Mouse (Mus musculus): ENCODE data around the gene Flrt1.

The Flrt1 gene

GRCm38 (mm10) chr19:7105544-7105943 lies at the start of gene Flrt1:
Flrt1 (minus strand) TSS chr19:7105729.
- no peak for ATAC-seq (ENCODE audit: insufficient number of reproducible peaks, low FRiP score, low TSS enrichment)

GRCm38 (mm10) chr19:7155196-7155595 lies 49.7 kb upstream of the Flrt1 start:
- ATAC-seq (ENCODE audit: insufficient number of reproducible peaks, low FRiP score, low TSS enrichment): no peak

- no peak for ATAC-seq (ENCODE audit: insufficient number of reproducible peaks, low FRiP score, low TSS enrichment)
These were observed 47.7 kb upstream of the Flrt1 start for GRCm38 (mm10) chr19:7153232-7153631.

GRCm38 (mm10) chr19:7151927-7152653 lies 46.6 kb upstream of the Flrt1 start:
- no peak for ATAC-seq (ENCODE audit: insufficient number of reproducible peaks, low FRiP score, low TSS enrichment)

- no peak for ATAC-seq (ENCODE audit: insufficient number of reproducible peaks, low FRiP score, low TSS enrichment)
These were observed 45.9 kb upstream of the Flrt1 start for GRCm38 (mm10) chr19:7151300-7151926.

GRCm38 (mm10) chr19:7149158-7149685 lies 43.7 kb upstream of the Flrt1 start:
- ATAC-seq (ENCODE audit: insufficient number of reproducible peaks, low FRiP score, low TSS enrichment): no peak

- ATAC-seq (ENCODE audit: insufficient number of reproducible peaks, low FRiP score, low TSS enrichment): 0 out of 2 replicates have a peak, but pooled peaks have one; percentile 20
These were observed 43.1 kb upstream of the Flrt1 start for GRCm38 (mm10) chr19:7148541-7149085.

- no peak for ATAC-seq (ENCODE audit: insufficient number of reproducible peaks, low FRiP score, low TSS enrichment)
These were observed 42.6 kb upstream of the Flrt1 start for GRCm38 (mm10) chr19:7148096-7148495.

GRCm38 (mm10) chr19:7146376-7146775 lies 40.8 kb upstream of the Flrt1 start:
- ATAC-seq (ENCODE audit: insufficient number of reproducible peaks, low FRiP score, low TSS enrichment): no peak

GRCm38 (mm10) chr19:7144458-7144857 lies 38.9 kb upstream of the Flrt1 start:
- ATAC-seq (ENCODE audit: insufficient number of reproducible peaks, low FRiP score, low TSS enrichment): no peak

GRCm38 (mm10) chr19:7143854-7144253 lies 38.3 kb upstream of the Flrt1 start:
- no peak for ATAC-seq (ENCODE audit: insufficient number of reproducible peaks, low FRiP score, low TSS enrichment)

GRCm38 (mm10) chr19:7142207-7142915 lies 36.8 kb upstream of the Flrt1 start:
- no peak for ATAC-seq (ENCODE audit: insufficient number of reproducible peaks, low FRiP score, low TSS enrichment)

GRCm38 (mm10) chr19:7140856-7141421 lies 35.4 kb upstream of the Flrt1 start:
- ATAC-seq (ENCODE audit: insufficient number of reproducible peaks, low FRiP score, low TSS enrichment): no peak

- ATAC-seq (ENCODE audit: insufficient number of reproducible peaks, low FRiP score, low TSS enrichment): no peak
These were observed 34.8 kb upstream of the Flrt1 start for GRCm38 (mm10) chr19:7140373-7140772.

- ATAC-seq (ENCODE audit: insufficient number of reproducible peaks, low FRiP score, low TSS enrichment): no peak
These were observed 33.8 kb upstream of the Flrt1 start for GRCm38 (mm10) chr19:7139321-7139720.

- ATAC-seq (ENCODE audit: insufficient number of reproducible peaks, low FRiP score, low TSS enrichment): no peak
These were observed 32.8 kb upstream of the Flrt1 start for GRCm38 (mm10) chr19:7138327-7138726.

- no peak for ATAC-seq (ENCODE audit: insufficient number of reproducible peaks, low FRiP score, low TSS enrichment)
These were observed 31.4 kb upstream of the Flrt1 start for GRCm38 (mm10) chr19:7136714-7137498.

- ATAC-seq (ENCODE audit: insufficient number of reproducible peaks, low FRiP score, low TSS enrichment): peak; percentile 67; the same call in 1 of the 2 replicates
These were observed 30.5 kb upstream of the Flrt1 start for GRCm38 (mm10) chr19:7136016-7136415.

GRCm38 (mm10) chr19:7135525-7135924 lies 30.0 kb upstream of the Flrt1 start:
- no peak for ATAC-seq (ENCODE audit: insufficient number of reproducible peaks, low FRiP score, low TSS enrichment)

- ATAC-seq (ENCODE audit: insufficient number of reproducible peaks, low FRiP score, low TSS enrichment): no peak
These were observed 29.1 kb upstream of the Flrt1 start for GRCm38 (mm10) chr19:7134631-7135091.
